Mouse (Mus musculus) lung, adult 18-20 months (tissue): ENCODE measurements around the gene Apopt1.

Experiments
- DNase-seq, 2 experiments: peaks; one replicate each; pipeline ENCODE4 v3.0.0; 2022; ENCODE audit warnings: mixed read lengths in 2 of 2

The Apopt1 gene

GRCm38 (mm10) chr12:111750739-111751138 lies 37.7 kb downstream of the Apopt1 start:
- no peak for DNase-seq

DNA sequence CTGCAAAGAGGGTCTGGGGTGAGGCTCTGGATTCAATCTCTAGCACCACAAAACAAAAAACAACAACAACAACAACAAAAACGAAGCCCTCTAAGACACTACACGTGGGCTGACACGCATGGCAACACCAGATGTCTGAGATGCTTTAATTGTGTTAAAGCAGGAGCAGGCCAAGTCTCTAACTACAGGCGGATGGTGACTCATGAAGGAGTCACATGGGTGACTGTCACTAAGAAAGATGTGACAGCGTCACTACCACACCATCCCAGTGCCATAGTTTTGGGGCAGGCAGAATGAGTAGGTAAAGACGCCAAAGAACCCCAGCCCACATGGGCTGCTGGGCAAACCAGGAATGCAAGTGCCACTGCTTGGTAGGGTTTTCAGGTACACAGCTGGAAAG lies 39.4 kb downstream of the Apopt1 start:
- no peak for DNase-seq

GRCm38 (mm10) chr12:111753347-111753746 lies 40.3 kb downstream of the Apopt1 start:
- DNase-seq: peak; percentile 33 to 44

DNA sequence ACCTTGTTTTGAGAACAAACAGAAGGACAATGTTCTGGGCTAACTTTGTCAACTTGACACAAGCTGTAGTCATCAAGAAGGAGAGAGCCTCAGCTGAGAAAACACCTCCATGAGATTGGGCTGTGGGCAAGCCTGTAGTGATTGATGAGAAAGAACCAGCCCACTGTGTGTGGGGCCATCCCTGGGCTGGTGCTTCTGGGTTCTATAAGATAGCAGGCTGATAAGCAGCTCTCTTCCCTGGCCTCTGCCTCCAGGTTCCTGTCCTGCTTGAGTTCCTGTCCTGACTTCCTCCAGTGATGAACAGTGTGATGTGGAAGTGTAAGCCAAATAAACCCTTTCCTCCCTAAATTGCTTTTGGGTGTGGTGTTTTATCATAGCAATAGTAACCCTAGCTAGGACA lies 41.6 kb downstream of the Apopt1 start:
- no peak for DNase-seq

DNA sequence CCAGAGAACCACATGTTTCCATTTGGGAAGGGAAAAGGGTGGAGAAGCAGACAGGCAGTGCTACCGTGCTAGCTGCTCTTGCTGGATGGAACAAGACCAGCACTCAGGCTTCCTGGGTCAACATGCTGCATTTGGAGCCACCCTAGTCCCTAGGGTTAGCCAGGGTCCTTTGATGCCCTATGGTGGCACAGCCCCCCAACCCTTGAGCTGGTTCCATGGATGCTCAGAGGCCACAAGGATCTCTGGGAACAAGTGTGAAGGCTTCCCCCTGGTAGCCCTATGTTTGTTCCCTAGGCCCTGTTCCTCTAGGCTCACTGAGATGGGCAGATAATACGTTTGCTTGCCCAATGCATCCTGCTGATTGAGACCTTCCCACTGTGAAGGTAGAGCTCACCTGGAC lies 42.2 kb downstream of the Apopt1 start:
- no peak for DNase-seq

GRCm38 (mm10) chr12:111756082-111756697 lies 43.1 kb downstream of the Apopt1 start:
- no peak for DNase-seq

DNA sequence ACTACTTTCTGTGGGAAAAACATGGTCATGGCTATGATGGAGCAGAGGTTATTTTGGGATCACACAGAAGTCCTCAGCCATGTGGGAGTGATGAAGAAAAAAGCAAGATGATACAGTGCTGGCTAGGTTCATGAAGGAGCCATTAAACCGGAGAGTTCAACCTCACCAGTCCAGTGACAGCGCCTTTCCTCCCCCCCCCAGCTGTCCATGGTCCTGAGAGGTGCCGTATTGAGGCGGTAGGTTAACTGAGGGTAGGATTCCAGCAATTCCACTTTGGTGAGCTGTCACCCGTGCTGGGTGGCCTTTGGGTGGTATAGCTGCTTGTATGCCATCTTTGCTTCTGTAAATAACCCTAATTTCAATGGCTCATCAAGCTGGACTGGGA lies 43.6 kb downstream of the Apopt1 start:
- no peak for DNase-seq

DNA sequence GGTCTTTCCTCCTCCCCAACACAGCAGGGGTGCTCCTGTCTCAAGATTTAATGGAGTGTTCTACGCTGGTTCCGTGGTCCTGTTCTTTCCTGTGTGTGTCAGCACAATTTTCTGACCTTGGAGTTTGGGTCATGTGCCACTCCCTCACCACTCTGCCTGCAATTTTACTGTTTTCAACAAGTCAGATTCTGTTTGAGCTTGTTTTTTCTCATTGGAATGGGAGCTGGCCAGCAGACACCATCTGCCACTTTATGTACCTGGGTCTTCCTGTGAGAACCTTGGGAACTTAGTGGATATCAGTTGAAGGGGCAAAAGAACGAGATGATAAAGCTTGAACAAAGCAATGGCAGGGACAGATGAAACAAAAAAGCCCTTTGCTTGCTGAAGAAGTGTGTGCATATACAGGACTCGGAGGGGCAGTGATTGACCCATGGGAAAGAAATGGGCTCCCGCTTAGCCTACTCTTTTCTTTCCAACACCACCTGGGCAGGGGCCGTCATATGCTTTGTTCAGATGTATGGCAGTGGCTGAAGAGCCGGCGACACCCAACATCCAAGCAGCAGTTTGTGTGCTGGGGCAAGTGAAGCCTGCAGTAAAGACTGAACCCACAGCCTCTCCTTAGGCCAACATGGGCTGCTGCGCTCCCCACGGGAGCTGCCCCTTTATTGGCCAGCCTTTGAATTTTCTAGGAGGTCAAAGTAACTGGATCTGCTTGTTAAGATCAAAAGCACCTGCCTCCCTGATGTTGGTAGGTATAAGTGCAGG lies 44.7 kb downstream of the Apopt1 start:
- no peak for DNase-seq

DNA sequence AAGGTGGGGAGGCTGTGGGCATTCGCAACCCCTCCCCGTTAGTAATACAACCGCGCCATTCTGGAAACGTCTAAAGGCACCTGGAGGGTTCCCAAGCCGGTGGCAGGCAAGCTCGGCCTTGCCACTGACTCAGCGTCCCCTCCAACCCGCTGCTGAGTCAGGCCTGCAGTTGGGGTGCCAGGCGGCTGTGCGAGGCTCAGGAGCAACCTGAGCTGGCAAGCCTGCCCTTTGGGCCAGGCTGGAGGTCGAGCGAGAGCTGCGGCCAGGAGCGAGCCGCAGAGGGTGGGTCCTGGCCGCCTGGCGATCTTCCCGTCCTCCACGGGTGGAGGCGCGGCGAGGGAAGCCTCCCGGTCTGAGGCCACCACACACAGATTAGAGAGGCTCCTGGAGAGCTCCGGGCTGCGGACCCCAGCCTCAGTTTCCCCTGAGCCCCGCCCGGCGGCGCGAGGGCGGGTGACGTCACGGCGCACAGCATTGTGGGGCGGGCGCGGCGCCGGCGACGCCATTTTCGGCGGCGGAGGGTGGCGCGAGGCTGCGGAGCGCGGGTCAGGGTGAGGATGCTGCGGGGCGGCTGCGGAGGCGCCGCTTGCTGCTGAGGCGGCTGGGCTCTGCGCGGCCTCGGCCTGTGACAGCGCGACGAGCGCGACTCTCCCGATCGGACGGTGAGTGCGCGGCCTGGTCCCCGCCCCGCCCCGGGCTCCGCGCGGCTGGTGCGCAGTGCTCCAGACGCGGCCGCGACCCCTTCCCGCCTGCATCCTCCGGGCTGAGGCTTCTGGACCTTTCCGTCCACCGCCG lies 45.5 kb downstream of the Apopt1 start, which contains the start of gene Klc1:
Gene Klc1 (plus strand): TSS at position 469 of the 795 bp plus-strand sequence.
- peak; percentile 67 to 68 for DNase-seq

GRCm38 (mm10) chr12:111759176-111760061 lies 46.4 kb downstream of the Apopt1 start:
- peak; percentile 75 to 88 for DNase-seq

- no peak for DNase-seq
Measured at GRCm38 (mm10) chr12:111760306-111760908, 47.3 kb downstream of the Apopt1 start.

DNA sequence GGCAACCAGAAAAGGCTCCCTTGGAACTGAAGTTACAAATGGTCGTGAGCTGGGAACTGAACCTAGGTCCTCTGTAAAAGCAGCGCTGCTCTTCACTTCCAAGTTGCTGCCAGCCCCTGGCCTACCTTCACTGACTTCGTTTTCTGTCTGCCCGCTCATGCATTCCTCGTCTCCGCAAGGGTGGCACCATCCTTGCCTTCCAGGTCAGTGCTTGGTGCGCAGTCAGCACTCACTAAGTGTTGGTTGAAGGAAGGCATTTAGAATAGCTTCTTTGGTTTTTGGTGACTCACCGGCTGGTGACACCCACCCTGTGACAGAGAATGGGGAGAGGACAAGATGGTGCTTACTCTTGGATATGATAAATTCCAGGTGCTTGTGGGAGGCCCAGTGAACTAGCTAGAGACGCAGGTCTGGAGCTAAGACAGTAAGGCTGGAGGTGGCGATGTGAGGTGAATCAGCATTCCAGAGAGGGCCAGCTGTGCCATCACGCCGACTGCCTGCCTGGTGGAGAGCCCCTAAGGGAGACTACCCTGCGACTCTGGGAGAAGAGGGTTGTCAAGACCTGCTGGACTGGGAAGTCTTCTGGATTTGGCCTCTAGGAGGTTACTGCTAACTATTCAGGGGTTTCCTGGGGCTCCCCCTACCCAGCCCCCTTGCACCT lies 49.7 kb downstream of the Apopt1 start:
- no peak for DNase-seq

- DNase-seq: no peak
Measured at GRCm38 (mm10) chr12:111766313-111767236, 53.5 kb downstream of the Apopt1 start.

DNA sequence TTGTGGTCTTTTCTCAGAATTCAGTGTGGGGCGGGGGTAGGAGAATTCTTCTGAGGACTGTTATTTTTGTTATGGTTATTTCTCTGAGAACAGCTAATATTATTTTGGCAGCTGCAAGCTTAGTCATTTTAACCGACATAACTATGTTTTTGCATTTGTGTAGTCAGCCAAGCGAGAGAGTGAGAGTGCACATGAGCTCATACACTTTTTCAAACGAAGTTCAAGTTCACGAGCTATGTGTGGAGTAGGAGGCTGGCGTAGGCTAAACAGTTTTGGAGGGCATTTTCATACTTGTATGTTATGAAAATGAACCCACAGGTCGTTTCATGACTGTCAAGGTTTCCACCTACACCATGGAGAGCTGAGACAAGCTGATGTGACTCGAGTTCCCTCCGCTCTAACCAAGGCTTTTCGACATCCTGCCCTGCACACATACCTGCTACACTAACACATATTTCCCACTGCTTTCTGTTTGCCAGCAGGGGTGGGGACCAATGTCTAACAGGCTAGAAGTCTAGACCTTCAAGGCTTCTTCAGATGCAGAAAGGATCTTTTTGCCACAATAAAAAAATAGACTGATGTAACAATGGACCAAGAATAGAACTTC lies 55.4 kb downstream of the Apopt1 start:
- DNase-seq: no peak

GRCm38 (mm10) chr12:111769306-111769705 lies 56.2 kb downstream of the Apopt1 start:
- DNase-seq: peak; percentile 56 to 70

- DNase-seq: no peak
Measured at GRCm38 (mm10) chr12:111769816-111770577, 56.9 kb downstream of the Apopt1 start.

DNA sequence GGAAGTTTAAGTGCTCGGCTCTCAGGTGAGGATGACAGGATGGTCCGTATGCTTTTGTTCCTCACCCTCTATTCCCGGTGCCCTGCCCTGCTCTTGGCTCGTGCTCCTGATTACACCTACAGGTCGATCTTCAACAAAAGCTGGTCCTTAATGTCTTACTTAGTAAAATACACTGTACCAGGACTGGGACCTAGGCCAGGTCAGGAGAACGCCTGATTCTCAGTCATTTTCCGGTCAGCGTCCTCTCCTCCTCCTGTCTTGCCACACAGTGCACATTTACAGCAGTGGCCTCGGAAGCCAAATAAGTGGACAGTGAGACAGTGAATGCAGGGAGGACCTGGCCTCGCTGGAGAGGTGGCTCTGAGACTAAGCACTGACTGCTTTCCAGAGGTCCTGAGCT lies 57.6 kb downstream of the Apopt1 start:
- DNase-seq: no peak

GRCm38 (mm10) chr12:111774156-111774555 lies 61.1 kb downstream of the Apopt1 start:
- DNase-seq: no peak

- no peak for DNase-seq
Measured at GRCm38 (mm10) chr12:111774845-111775244, 61.8 kb downstream of the Apopt1 start.
